Mouse (Mus musculus) limb, embryonic 14.5 days (tissue): Measurements from ENCODE around the gene Mnt. TPM values are rescaled to one million over a fixed set of nuclear protein-coding genes. Genes with fewer than 3 reads are reported as not detected.

ENCODE experiments used
- ATAC-seq: fragments of 200-750 bp; cut with Nextera tagmentation; 2 replicates; pipeline ENCODE4 v1.8.0; 2017; ENCODE audit warnings: low read depth, moderate number of reproducible peaks, moderate TSS enrichment; ENCODE audit not compliant: low FRiP score
- DNase-seq: peaks from one replicate; pipeline ENCODE4 v3.0.0-alpha.2; 2015; ENCODE audit warnings: low spot score
- H3K27ac ChIP-seq: fragments of 300-500 bp; sonication (generic); replicated peaks from 2 replicates; pipeline ENCODE4 v1.5.1; 2014; ENCODE audit warnings: low read depth, mild to moderate bottlenecking, low read length, moderate library complexity, mixed read lengths
- H3K27me3 ChIP-seq: fragments of 300-500 bp; sonication (generic); 2 replicates; pipeline ENCODE4 v1.6.1; 2014; ENCODE audit warnings: low read length, mixed read lengths; ENCODE audit not compliant: control insufficient read depth, insufficient read depth
- H3K36me3 ChIP-seq: fragments of 300-500 bp; sonication (generic); 2 replicates; pipeline ENCODE4 v1.6.1; 2014; ENCODE audit warnings: mild to moderate bottlenecking, low read length, moderate library complexity, mixed read lengths; ENCODE audit not compliant: control insufficient read depth, insufficient read depth
- H3K4me1 ChIP-seq: fragments of 300-500 bp; sonication (generic); 2 replicates; pipeline ENCODE4 v1.6.1; 2014; ENCODE audit warnings: antibody characterized with exemption, low read length, mixed read lengths; ENCODE audit not compliant: control insufficient read depth, insufficient read depth
- H3K4me2 ChIP-seq: fragments of 300-500 bp; sonication (generic); replicated peaks from 2 replicates; pipeline ENCODE4 v1.6.1; 2014; ENCODE audit warnings: low read depth, mild to moderate bottlenecking, low read length, moderate library complexity; ENCODE audit not compliant: severe bottlenecking
- H3K4me3 ChIP-seq: fragments of 300-500 bp; sonication (generic); replicated peaks from 2 replicates; pipeline ENCODE4 v1.5.1; 2014; ENCODE audit warnings: low read length
- H3K9ac ChIP-seq: fragments of 300-500 bp; sonication (generic); 2 replicates; pipeline ENCODE4 v1.6.1; 2014; ENCODE audit warnings: mild to moderate bottlenecking, low read depth, low read length, moderate library complexity; ENCODE audit not compliant: severe bottlenecking
- H3K9me3 ChIP-seq: fragments of 300-500 bp; sonication (generic); 2 replicates; pipeline ENCODE4 v1.6.1; 2016; ENCODE audit warnings: low read length; ENCODE audit not compliant: control insufficient read depth
- POLR2A ChIP-seq: fragments of 200-500 bp; IDR thresholded peaks from 2 replicates; pipeline ENCODE4 v1.8.0; 2012; ENCODE audit warnings: inconsistent platforms, mild to moderate bottlenecking, moderate library complexity, borderline replicate concordance; ENCODE audit not compliant: insufficient read depth, insufficient read length; ENCODE audit errors: extremely low read depth
- WGBS: fragments of 180-500 bp; shearing (Covaris S2); extraction: QIAGEN DNeasy Blood & Tissue Kit; methylation state at CpG from one replicate; pipeline ENCODE4 v1.1.7; 2014; 5-methylcytosine and 5-hydroxymethylcytosine counted together
- polyA plus RNA-seq, 2 experiments: library from polyadenylated mRNA; depleted of rRNA in 1 of 2; stranded (reverse) in 1 of 2; unstranded in 1 of 2; fragments of >200 nt; fragmentation: Nextera tagmentation in 1 of 2; extraction: Ambion mirVana in 1 of 2; gene quantifications; 2 replicates each; pipeline versions ENCODE4 v1.2.1 to v1.2.3; 2012 to 2014

The Mnt gene
- polyA plus RNA-seq, 2 experiments: 6.0 to 17.9 TPM

DNA sequence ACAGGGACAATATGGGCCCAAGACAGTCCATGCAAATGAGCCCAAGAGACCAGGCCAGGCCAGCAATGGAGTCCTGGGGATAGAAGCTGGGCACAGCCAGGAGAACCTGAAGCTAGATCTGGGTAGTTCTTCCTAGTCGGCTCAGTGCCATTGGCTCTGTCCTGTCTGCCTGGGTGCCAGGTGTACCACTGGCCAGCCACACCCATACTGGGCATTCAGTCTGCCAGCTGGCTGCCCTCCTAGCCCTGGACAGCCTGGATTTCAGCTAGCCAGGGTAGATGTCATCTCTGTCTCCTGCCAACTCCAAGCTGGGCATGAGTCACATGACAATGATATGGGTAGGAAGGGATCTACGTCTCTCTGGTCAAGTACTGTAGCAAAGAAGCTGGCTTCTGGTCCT, 36.5 kb downstream of the Mnt start:
- Histone ChIP-seq H3K4me1 (peaks cover 7% of the 10 kb centered on the region; the same call in 1 of the 2 replicates), H3K9me3 (no peaks in the 10 kb centered on the region), H3K27ac (no peak overlapping the region), H3K9ac (no peak overlapping the region), H3K36me3 (no peaks in the 10 kb centered on the region), H3K4me2 (no peak overlapping the region), H3K4me3 (no peak overlapping the region), H3K27me3 (no peaks in the 10 kb centered on the region)
- ATAC-seq (no peak), DNase-seq (no peak)
- no peak for TF ChIP-seq POLR2A
- WGBS: 94% methylated on average over 2 of the region's 2 CpGs

DNA sequence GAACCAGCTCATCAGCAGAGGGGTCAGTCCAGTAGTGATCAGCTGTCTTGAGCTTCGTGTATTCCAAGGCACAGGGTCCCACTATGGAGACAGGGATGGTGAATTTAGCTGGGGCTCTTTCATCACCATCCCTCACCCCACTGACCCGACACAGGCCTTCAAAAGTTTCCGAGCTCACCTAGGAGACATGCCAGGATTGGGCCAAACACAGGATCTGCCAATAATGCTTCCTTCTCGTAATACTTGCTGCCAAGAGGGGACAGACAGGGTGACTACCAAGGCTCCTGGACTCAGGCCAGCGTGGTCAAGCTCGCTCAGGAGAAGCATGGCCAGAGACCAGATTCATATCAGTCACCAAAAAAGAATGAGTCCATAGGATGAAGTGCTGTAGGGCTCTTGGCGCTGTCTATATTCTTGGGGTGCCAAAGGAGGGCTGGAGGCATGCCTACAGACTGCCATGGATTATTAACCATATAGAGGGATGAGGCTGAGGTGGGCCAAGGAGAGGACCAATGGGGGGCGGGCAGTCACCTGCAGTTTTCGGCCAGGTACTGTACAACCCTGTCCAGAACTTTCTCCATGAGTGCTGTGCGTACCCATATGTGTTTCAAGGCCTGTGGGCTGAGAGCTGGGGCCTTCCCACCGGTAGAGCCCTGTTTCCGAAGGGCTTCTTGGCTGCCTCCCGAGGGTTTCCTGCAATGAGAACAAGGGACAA, 37.5 kb downstream of the Mnt start:
- no peak for DNase-seq
- 83% methylated on average over 13 of the region's 13 CpGs for WGBS
- no peak for TF ChIP-seq POLR2A
- peaks cover 7% of the 10 kb centered on the region; the same call in 1 of the 2 replicates for H3K4me1 ChIP-seq
- no peaks in the 10 kb centered on the region for H3K27me3 ChIP-seq
- no peak overlapping the region for H3K4me2 ChIP-seq
- H3K9ac ChIP-seq: no peak overlapping the region
- ATAC-seq: no peak
- no peak overlapping the region for H3K4me3 ChIP-seq
- no peak overlapping the region for H3K27ac ChIP-seq
- no peaks in the 10 kb centered on the region for H3K9me3 ChIP-seq
- H3K36me3 ChIP-seq: no peaks in the 10 kb centered on the region

- no peak for ATAC-seq
- 73% methylated on average over 6 of the region's 6 CpGs for WGBS
- no peaks in the 10 kb centered on the region for H3K9me3 ChIP-seq
- no peak overlapping the region for H3K27ac ChIP-seq
- no peak overlapping the region for H3K4me2 ChIP-seq
- TF ChIP-seq POLR2A: no peak
- H3K9ac ChIP-seq: no peak overlapping the region
- H3K4me3 ChIP-seq: no peak overlapping the region
- H3K27me3 ChIP-seq: no peaks in the 10 kb centered on the region
- no peaks in the 10 kb centered on the region for H3K36me3 ChIP-seq
- peaks cover 7% of the 10 kb centered on the region for H3K4me1 ChIP-seq
- DNase-seq: no peak
These were observed 38.9 kb downstream of the Mnt start for GRCm38 (mm10) chr11:74869603-74870002.

DNA sequence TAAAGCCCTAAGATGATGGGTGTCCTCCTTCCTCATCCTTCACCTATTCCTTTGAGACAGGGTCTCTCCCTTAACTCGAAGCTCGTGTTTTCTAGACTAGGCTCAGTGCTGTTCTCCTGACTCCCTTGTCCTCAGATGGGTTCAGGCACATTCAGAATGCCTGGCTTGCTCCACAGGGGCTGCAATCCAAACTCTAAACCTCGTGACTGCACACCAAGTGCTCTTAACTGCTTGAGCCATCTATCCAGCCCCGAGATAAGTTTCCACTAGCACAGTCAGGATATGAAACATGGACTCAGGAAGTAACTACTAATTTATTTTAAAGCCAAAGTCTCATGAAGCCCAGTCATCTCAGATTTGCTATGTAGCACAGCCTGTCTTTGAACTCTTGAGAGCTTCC, 39.8 kb downstream of the Mnt start:
- H3K36me3 ChIP-seq: no peaks in the 10 kb centered on the region
- no peak overlapping the region for H3K4me2 ChIP-seq
- no peak overlapping the region for H3K27ac ChIP-seq
- TF ChIP-seq POLR2A: no peak
- no peak overlapping the region for H3K9ac ChIP-seq
- H3K27me3 ChIP-seq: no peaks in the 10 kb centered on the region
- H3K4me1 ChIP-seq: peaks cover 7% of the 10 kb centered on the region
- WGBS: 67% methylated on average over 4 of the region's 4 CpGs
- no peaks in the 10 kb centered on the region for H3K9me3 ChIP-seq
- no peak for DNase-seq
- no peak overlapping the region for H3K4me3 ChIP-seq
- no peak for ATAC-seq

GRCm38 (mm10) chr11:74870991-74871622, 40.4 kb downstream of the Mnt start:
- no peaks in the 10 kb centered on the region for H3K27me3 ChIP-seq
- no peak for TF ChIP-seq POLR2A
- H3K9me3 ChIP-seq: no peaks in the 10 kb centered on the region
- no peak overlapping the region for H3K4me2 ChIP-seq
- H3K4me3 ChIP-seq: no peak overlapping the region
- H3K9ac ChIP-seq: no peak overlapping the region
- H3K36me3 ChIP-seq: no peaks in the 10 kb centered on the region
- no peak overlapping the region for H3K27ac ChIP-seq
- H3K4me1 ChIP-seq: peaks cover 7% of the 10 kb centered on the region
- ATAC-seq (no peak), DNase-seq (peak; percentile 38)
- 27% methylated on average over 12 of the region's 12 CpGs for WGBS
